Mouse (Mus musculus) cortical plate, adult 2 months (tissue): ENCODE results near the gene Ror1.

Experiments used
- CTCF ChIP-seq: fragments of 200-500 bp; IDR thresholded peaks from 2 replicates; pipeline ENCODE4 v1.5.1; 2011; ENCODE audit warnings: mild to moderate bottlenecking, control low read depth, low read length; ENCODE audit not compliant: insufficient read depth; ENCODE audit errors: extremely low read depth
- POLR2A ChIP-seq: fragments of 200-500 bp; IDR thresholded peaks from 2 replicates; pipeline ENCODE4 v1.6.1; 2011; ENCODE audit warnings: mild to moderate bottlenecking, low read length, control low read depth; ENCODE audit not compliant: insufficient read depth; ENCODE audit errors: extremely low read depth

- TF ChIP-seq CTCF (no peak), POLR2A (no peak)
These were observed 256.3 kb downstream of the Ror1 start for GRCm38 (mm10) chr4:100351797-100352290.
